Mouse (Mus musculus) neural tube, embryonic 13.5 days (tissue): ENCODE results near the gene Tas2r114. TPM values are rescaled to one million over a fixed set of nuclear protein-coding genes. Genes with fewer than 3 reads are reported as not detected.

ENCODE experiments used
- ATAC-seq: fragments of 200-750 bp; cut with Nextera tagmentation; 2 replicates; pipeline ENCODE4 v1.8.0; 2017; ENCODE audit warnings: low read depth, mild to moderate bottlenecking, moderate TSS enrichment, moderate library complexity
- H3K27ac ChIP-seq: fragments of 300-500 bp; sonication (generic); replicated peaks from 2 replicates; pipeline ENCODE4 v1.5.1; 2015; ENCODE audit warnings: moderate library complexity, mild to moderate bottlenecking, inconsistent platforms
- H3K27me3 ChIP-seq: fragments of 300-500 bp; sonication (generic); 2 replicates; pipeline ENCODE4 v1.6.1; 2015; ENCODE audit warnings: mild to moderate bottlenecking, inconsistent platforms
- H3K36me3 ChIP-seq: fragments of 300-500 bp; sonication (generic); 2 replicates; pipeline ENCODE4 v1.6.1; 2015; ENCODE audit warnings: mild to moderate bottlenecking, inconsistent platforms
- H3K4me1 ChIP-seq: fragments of 300-500 bp; sonication (generic); replicated peaks from 2 replicates; pipeline ENCODE4 v1.6.1; 2015; ENCODE audit warnings: inconsistent platforms
- H3K4me2 ChIP-seq: fragments of 300-500 bp; sonication (generic); 2 replicates; pipeline ENCODE4 v1.6.1; 2015; ENCODE audit warnings: inconsistent platforms, mild to moderate bottlenecking, moderate library complexity
- H3K4me3 ChIP-seq: fragments of 300-500 bp; sonication (generic); 2 replicates; pipeline ENCODE4 v1.5.1; 2015; ENCODE audit warnings: mild to moderate bottlenecking, inconsistent platforms
- H3K9ac ChIP-seq: fragments of 300-500 bp; sonication (generic); 2 replicates; pipeline ENCODE4 v1.6.1; 2015; ENCODE audit warnings: moderate library complexity, mild to moderate bottlenecking, inconsistent platforms
- H3K9me3 ChIP-seq: fragments of 300-500 bp; sonication (generic); 2 replicates; pipeline ENCODE4 v1.6.1; 2016; ENCODE audit warnings: inconsistent platforms
- WGBS: fragments of 180-500 bp; shearing (Covaris S2); methylation state at CpG from one replicate; pipeline ENCODE4 v1.1.7; 2015; 5-methylcytosine and 5-hydroxymethylcytosine counted together
- polyA plus RNA-seq: library from polyadenylated mRNA; unstranded; fragments of >200 nt; fragmentation: Nextera tagmentation; extraction: Ambion mirVana; gene quantifications from 2 replicates; pipeline ENCODE4 v1.2.1, GENCODE M21; 2015

Tas2r114 gene
- not detected in 2 replicates for polyA plus RNA-seq

DNA sequence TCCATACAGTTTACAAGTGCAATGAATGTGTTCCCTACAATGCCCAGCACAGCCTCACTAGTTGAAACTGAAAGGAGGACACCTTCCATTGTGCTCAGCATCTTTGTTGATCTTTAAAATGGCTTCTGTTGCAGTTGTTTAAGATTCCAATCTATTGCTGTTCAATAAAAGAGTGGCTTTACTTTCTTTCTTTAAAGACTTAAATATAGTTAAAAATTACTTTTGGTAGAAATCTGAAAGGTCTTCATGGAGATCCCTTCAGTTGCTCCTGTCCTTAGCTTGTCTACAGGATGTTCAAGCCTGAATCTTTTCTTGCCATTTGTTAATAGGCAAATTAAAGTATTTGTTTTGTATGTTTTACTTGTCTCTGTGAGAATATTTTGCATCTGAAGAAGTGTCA, at the start of gene Tas2r114:
TSS of gene Tas2r114 (minus strand) at position 101 of the 400 bp plus-strand sequence.
- Histone ChIP-seq H3K36me3 (no peaks in the 10 kb centered on the region), H3K9me3 (peaks cover 6% of the 10 kb centered on the region; the same call in 1 of the 2 replicates), H3K4me1 (no peaks in the 10 kb centered on the region), H3K4me2 (no peak within 1 kb of the TSS), H3K9ac (no peak within 1 kb of the TSS), H3K27ac (no peak within 1 kb of the TSS), H3K4me3 (no peak within 1 kb of the TSS), H3K27me3 (no peaks in the 10 kb centered on the region)
- no peak for ATAC-seq

DNA sequence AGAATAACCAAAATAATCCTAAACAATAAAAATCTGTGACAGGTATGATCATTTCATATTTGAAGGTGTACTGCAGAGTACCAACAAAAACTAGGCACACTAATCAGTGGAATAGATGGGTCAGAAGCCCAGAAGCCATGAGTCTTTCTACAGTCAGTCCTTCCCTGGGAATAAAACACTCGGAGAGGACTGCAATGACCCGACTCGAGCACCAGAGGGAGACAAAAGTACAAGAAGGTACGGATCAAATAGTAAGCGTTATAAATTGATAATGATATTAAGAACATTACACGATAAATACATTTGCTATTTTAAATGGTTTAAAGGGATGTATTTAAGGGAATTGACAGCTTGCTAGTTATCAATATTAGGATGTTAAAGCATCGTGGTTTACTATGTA, 22.9 kb upstream of the Tas2r114 start:
- Histone ChIP-seq H3K27me3 (no peaks in the 10 kb centered on the region), H3K9me3 (peaks cover 3% of the 10 kb centered on the region; the same call in 1 of the 2 replicates), H3K4me1 (no peaks in the 10 kb centered on the region), H3K36me3 (no peaks in the 10 kb centered on the region), H3K27ac (no peak overlapping the region), H3K4me2 (no peak overlapping the region), H3K9ac (no peak overlapping the region), H3K4me3 (no peak overlapping the region)
- 45% methylated on average over 7 of the region's 7 CpGs for WGBS
- no peak for ATAC-seq

- Histone ChIP-seq H3K9me3 (no peaks in the 10 kb centered on the region), H3K4me1 (no peaks in the 10 kb centered on the region), H3K27me3 (no peaks in the 10 kb centered on the region), H3K4me2 (no peak within 1 kb of the TSS), H3K4me3 (no peak within 1 kb of the TSS), H3K9ac (no peak within 1 kb of the TSS), H3K27ac (no peak within 1 kb of the TSS), H3K36me3 (no peaks in the 10 kb centered on the region)
- ATAC-seq = no peak
- WGBS = 77% methylated on average over 1 of the region's 1 CpGs
Observed at GRCm38 (mm10) chr6:131687395-131687794, 2.5 kb downstream of the Tas2r114 start, which contains the start of gene Tas2r105. Gene Tas2r105 (minus strand): TSS chr6:131687495.

DNA sequence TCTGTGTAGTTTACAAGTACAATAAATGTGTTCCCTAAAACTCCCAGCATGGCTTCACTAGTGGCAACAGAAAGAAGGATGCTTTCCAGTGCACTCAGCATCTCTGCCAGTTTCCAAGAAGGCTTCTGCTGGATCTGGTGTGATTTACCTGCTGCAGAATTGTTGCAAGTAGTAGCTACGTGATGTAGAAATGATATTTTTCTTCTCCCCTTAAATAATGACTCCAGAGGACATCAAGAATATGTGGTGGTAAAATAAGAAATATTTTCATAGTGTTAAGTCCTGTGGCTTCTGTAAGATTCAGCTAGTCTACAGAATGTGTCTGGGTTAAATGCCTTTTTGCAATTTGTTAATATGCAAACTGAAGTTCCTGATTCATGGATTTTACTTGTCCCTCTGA, 4.2 kb downstream of the Tas2r114 start, which contains the start of gene Tas2r104:
TSS of gene Tas2r104 (minus strand) at position 101 of the 400 bp plus-strand sequence.
- no peak for ATAC-seq
- no peak within 1 kb of the TSS for H3K9ac ChIP-seq
- WGBS = 82% methylated on average over 1 of the region's 1 CpGs
- H3K4me1 ChIP-seq = no peaks in the 10 kb centered on the region
- no peak within 1 kb of the TSS for H3K4me3 ChIP-seq
- H3K4me2 ChIP-seq = no peak within 1 kb of the TSS
- no peak within 1 kb of the TSS for H3K27ac ChIP-seq
- no peaks in the 10 kb centered on the region for H3K36me3 ChIP-seq
- H3K9me3 ChIP-seq = no peaks in the 10 kb centered on the region
- no peaks in the 10 kb centered on the region for H3K27me3 ChIP-seq

GRCm38 (mm10) chr6:131678786-131679185, 11.1 kb downstream of the Tas2r114 start, which contains the start of gene Tas2r106:
Gene Tas2r106 (minus strand): TSS chr6:131678886.
- Histone ChIP-seq H3K9me3 (peaks cover 11% of the 10 kb centered on the region), H3K4me1 (no peaks in the 10 kb centered on the region), H3K27me3 (no peaks in the 10 kb centered on the region), H3K36me3 (no peaks in the 10 kb centered on the region), H3K4me3 (no peak within 1 kb of the TSS), H3K9ac (no peak within 1 kb of the TSS), H3K27ac (no peak within 1 kb of the TSS), H3K4me2 (no peak within 1 kb of the TSS)
- no peak for ATAC-seq
- WGBS = 74% methylated on average over 3 of the region's 3 CpGs

GRCm38 (mm10) chr6:131660049-131660448, 29.8 kb downstream of the Tas2r114 start, which contains the start of gene Tas2r107:
Gene Tas2r107 (minus strand): TSS chr6:131660149.
- Histone ChIP-seq H3K4me3 (no peak within 1 kb of the TSS), H3K27me3 (no peaks in the 10 kb centered on the region), H3K9me3 (peaks cover 14% of the 10 kb centered on the region; the same call in 1 of the 2 replicates), H3K9ac (no peak within 1 kb of the TSS), H3K36me3 (no peaks in the 10 kb centered on the region), H3K4me1 (no peaks in the 10 kb centered on the region), H3K27ac (no peak within 1 kb of the TSS), H3K4me2 (no peak within 1 kb of the TSS)
- ATAC-seq = no peak

Other genes with a start within 250 kb of the Tas2r114 start
- not detected in 2 replicates for gene 5430401F13Rik, start 203.7 kb downstream of the Tas2r114 start, polyA plus RNA-seq
- not detected in 2 replicates for gene Gm6619, start 203.7 kb downstream of the Tas2r114 start, polyA plus RNA-seq
- not detected in 2 replicates for gene Tas2r130, start 59.2 kb downstream of the Tas2r114 start, polyA plus RNA-seq
- not detected in 2 replicates for gene Tas2r107, start 29.9 kb downstream of the Tas2r114 start, polyA plus RNA-seq
- not detected in 2 replicates for gene Tas2r106, start 11.2 kb downstream of the Tas2r114 start, polyA plus RNA-seq
- gene Tas2r104, start 4.3 kb downstream of the Tas2r114 start, polyA plus RNA-seq = not detected in 2 replicates
- gene Tas2r105, start 2.6 kb downstream of the Tas2r114 start, polyA plus RNA-seq = not detected in 2 replicates